Mouse (Mus musculus): ENCODE results near the gene Tgtp2.
"Not testable (repeated sequence)": the region's sequence is repeated elsewhere in the genome, so short reads cannot be mapped to it uniquely, and the experiment has no call there.

The Tgtp2 gene

DNA sequence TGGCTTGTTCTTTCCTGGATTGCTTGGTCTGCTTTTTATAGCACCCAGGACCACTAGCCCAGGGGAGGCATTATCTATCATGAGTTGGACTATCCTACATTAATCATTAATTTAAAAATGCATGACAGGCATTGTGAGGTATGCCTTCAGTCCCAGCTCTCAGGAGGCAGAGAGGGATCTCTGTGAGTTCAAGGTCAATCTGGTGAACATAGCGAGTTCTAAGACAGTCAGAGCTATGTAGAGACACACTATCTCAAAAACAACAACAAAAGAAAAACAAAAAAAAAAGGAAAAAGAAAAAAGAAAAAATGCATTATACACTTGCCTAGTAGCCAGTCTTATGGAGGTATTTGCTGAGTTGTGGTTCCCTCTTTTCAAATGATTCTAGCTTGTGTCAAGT, 20.4 kb upstream of the Tgtp2 start:
- no peak for DNase-seq

DNA sequence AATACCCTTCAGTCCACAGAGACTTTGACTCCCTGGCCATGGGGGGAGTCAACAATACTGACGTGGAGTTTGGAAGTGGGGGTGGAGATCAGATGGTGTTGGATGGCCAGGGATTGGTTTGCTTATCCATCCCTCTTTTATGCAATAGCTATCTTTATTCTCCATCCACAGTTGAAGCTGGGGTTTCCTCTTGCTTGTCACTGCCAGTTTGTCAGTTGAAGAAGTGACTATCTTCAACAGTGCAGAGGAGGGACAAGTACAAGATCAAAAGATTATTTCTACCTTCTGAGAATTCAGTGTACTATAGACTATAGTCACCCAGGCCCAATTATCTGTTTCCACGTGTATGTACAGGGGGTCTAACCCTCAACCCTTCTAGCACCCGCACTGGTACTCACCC, 19.8 kb upstream of the Tgtp2 start:
- no peak for DNase-seq

DNA sequence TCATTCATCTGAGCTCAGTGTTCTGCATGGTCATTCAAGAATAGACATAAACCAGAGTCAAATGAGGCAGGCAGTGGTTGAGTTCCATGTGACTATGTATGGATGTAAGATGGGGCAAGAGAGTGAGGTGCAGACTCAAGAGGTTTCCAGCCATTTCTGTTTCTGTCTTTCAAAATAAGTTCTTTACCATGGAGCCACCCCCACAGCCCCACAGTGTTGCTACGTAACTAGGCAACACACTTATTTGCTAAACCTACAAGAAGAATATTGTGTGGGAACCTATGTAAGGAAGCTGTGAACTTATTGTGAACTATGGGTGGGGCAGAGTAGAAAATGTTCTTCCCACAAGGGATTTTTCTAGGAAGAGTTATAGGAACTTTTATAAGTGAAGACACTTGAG, 19.1 kb upstream of the Tgtp2 start:
- no peak for DNase-seq

DNA sequence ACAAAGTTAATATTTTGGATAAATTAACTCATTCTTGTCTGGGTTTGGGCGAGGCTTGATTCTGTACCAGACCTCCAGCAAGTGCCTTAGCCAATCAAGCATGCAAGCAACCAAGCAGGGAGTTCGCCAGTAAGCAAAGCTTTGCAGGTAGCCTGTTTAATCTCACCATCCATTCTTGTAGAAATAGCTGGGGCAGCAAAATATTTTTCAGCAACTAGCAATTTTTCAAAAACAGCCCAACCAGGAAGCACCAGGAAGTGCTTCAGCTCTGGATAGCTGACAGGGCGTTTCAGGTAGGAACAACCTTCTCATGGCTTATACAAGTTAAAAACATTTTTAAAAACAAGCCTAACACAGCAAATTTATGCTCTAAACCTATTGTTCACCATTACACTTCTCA, 17.9 kb upstream of the Tgtp2 start:
- DNase-seq = no peak

DNA sequence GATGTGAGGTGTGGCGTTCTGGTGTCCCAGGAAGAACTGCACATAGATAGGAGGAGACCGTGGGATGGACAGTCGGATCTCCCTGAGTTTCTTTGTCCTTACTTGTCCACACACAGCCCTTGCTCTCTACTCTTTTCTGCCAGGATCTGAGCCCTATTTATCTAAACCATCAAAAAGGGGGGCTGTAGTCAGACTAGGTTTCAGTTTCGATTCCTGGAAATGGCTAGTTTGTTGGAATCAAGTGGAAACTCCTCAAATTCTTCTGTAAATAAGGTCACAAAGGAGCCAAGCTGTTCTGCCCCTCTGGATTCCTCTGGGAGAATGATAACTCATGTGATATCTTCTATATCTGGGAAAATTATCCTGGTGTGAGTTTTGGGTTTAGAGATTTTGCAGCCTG, 17.4 kb upstream of the Tgtp2 start:
- DNase-seq = no peak

DNA sequence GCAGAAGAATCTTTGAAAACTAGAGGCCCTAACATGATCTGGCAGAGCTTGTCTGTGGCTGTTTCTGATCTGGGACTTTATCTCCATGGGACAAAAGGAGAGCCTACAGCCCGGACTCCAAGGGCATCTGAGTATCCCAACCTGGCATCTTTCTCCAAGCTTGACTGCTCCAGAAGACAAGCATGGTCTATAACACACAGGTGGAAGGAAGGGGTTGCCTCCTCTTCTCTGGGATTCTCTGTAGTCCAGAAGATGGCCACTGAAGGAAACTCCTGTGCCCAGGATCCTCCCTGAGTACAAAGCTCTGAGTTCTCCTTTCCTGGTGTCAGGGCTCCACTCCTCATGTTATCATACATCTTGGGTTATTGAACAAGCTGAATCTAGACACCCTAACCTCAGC, 16.6 kb upstream of the Tgtp2 start:
- DNase-seq = no peak

DNA sequence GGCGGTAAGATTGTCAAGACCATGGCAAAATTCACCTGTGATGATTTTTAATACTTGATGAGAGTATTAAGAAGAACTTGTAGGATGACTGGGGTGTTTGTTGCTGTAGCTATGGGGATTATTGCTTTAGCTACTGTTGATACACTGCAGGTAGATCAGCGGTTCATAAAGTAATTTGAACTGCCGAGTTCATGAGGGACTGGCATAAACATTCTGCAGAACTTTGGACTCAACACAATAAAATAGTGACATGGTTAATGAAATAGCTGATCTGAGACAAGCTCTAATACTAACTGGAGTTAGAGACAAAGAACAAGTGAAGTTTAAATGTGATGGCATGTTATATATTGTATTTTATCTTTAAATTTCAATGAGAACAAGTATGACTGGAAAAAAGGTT, 14.7 kb upstream of the Tgtp2 start:
- no peak for DNase-seq

DNA sequence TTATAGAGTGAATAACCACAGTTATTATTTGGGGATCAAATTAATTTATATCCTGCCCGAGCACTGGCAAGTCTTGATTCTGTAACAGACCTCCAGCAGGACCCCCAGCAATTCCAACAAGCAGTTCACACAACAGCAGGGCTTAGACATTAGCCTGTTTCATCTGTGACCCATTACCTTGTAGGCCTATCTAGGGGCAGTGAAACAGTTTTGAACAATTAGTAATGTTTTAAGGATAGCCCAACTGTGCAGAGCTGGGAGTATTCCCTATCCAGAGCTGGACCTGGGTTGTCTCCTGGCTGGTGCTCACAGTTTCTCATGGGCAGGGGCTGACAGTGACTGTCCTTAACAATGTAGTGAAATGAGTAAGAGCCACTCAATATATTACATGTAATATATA, 13.0 kb upstream of the Tgtp2 start:
- no peak for DNase-seq

DNA sequence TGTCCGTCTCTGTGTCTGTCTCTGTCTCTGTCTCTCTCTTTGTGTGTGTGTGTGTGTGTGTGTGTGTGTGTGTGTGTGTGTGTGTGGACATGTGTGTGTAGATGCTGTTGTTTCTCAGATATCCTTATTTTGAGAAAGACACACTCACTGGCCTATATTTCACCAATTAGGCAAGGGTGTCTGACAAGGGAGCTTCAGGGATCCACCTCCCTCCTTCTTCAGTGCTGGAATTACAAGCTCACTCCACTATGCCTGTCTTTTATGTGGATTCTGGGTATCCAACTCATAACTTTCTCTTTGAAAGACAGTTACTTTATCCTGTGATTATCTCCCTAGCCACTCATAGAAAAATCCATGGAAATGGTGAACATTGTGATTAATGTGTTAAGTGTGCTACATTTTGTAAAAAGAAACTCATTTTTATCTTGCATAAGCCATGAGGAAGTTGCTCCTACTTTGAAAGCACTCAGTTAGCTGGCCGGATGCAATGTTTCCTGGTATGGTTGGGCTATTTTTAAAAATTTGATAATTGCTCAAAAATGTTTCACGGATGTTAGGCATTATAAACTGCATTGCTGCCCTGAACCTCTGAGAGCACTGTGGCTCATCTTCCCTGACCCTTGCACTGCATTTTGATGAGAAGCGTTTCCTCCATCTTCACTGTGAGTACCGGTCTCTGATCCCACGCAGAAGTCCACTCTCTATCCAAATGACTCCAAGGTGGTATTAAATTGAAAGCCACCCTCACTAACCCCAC, 12.2 kb upstream of the Tgtp2 start, which contains the start of gene Ifi47:
Gene Ifi47 (plus strand): TSS at position 587 of the 757 bp plus-strand sequence.
- DNase-seq = peak in 1 of 2 experiments; percentile 26

DNA sequence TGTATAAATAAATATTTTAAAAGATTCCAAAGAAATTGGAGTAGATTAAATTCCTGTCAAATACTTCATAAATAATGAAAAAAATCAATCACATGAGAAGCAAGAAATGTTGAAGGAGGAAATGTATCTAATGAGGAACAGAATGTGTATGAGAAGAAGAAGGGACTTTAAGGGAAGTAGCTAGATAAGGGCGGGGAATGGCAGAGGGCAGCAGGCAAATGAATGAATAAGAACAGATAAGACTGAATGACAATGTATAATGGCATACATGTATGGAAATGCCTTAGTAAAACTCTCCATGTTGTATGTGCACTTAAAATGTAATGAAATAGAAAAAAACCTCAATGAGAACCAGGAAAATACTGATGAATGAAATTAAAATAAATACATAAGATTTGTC, 4.4 kb upstream of the Tgtp2 start:
- DNase-seq = no peak

DNA sequence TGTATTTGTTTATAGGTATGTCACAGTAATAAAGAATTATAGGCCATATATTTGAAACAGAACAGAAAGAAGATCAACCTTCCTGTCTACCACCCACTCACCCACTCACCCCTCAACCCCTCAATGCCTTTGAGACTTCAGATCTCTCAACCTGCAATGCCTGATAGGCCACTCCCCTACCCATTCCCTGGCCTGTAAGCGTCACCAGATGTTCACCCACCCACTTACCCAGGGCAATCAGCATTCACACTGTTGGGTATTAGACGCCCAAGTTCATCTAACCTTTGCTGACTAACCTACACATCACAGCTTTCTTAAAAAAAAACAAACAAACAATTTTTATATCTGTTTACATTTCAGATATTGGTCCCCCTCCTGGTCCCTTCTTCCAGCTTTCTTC, 2.1 kb downstream of the Tgtp2 start:
- not testable (repeated sequence) for DNase-seq

DNA sequence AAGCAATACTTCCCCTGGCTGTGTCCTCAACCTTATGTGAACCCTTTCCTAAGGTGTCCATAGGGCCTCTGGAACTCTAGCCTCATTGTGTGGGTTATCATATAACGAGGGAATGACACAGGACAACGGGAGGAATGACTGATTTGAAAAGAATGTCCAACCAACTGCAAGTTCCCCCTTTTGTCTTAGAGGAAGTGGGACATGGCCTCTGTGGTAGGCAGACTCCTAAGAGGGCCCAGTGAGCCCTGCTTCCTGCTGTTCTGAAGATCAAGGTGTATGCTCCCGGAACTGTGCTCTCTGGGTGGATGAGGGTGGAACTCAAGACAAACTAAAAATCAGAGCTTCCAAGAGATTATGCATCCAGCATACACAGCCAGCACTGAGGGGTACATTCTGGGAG, 3.9 kb downstream of the Tgtp2 start:
- not testable (repeated sequence) for DNase-seq

DNA sequence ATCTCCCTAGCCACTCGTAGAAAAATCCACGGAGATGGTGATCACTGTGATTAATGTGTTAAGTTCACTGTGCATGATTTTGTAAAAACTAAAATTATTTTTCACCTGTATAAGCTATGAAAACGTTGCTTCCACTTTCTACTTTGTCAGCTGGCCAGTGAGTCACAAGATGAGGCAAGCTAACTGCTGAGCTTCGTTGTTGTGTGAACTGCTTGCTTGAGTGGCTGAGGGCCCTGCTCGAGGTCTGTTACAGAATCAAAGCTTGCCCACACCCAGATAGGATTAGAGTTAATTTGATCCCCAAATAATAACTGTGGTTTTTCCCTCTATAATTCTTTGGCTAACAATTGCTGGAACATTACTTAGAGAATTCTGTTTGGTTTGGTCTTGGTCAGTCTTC, 12.1 kb downstream of the Tgtp2 start:
- DNase-seq = not testable (repeated sequence)

DNA sequence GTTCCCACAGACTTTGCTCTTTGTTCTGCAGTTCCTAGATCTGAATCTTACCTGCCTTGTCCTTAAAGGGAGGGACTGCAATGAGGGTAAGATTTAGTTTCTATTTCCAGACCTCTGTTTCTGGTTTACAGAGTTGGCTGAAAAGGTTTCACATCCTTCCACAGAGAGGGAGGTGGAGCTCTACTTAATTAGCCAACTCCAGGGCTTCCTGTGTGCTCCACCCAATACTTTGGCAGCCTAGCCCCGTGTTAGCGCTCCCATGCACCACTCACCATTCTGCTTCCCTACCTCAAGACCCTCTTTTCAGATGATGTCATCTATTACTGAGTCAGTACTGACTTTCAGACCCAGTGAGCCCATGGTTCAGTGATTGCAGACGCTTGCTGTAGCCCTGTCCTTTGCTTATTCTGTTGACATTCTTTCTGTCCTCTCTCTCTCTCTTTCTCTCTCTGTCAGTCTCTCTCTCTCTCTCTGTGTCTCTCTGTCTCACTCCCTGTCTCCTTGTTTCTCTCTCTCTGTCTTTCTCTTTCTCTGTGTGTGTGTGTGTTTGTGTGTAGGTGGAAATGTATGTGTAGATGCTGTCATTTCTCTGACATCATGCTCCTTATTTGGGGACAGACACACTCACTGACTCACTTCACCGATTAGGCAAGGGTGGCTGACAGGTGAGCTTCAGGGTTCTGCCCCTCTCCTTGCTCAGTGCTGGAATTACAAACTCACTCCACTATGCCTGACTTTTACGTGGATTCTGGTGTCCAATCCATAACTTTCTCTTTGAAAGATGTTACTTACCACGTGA, 12.7 kb downstream of the Tgtp2 start, which contains the start of gene 9930111J21Rik2:
Gene 9930111J21Rik2 (minus strand): TSS at position 150 of the 799 bp plus-strand sequence.
- not testable (repeated sequence) for DNase-seq

DNA sequence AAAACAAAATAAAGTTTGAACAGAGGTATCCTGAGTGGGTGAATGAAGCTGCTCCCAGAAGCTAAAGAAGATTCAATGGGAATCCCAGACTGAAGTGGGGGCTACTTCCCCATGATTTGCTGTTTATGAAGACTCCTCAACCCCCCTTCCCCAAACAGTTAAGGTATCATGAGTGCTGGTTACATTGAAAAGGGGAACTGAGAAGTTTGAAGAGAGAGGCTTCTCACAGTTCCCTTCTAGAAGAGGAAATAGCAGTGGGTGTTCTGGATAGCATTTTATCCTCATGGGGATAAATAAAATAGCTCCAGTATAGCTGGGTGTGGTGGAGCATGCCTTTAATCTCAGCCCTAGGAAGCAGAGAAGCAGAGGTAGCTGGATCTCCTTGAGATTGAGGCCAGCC, 13.9 kb downstream of the Tgtp2 start:
- not testable (repeated sequence) for DNase-seq

DNA sequence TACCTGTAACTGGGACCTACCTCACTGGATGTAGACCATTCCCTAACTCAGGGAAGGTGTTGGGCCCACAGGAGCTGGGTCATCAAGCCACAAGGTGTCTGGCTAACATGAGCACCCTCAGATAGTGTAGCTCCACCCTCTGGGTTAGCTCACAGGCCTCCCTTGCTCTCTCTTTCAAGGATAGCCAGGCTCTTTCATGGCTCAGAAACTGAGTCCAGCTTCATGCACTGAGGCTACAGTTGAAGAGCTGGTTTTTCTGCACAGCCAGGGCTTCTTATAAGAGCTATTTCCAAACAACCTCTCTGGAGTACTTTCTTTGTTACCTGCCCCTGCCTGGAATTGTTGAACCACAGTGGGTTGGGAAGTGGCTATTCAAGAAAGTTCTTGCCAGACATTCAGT, 51.9 kb downstream of the Tgtp2 start:
- not testable (repeated sequence) for DNase-seq

Data from lung, postnatal 4 days (tissue).